Mouse (Mus musculus) testis, adult 2 months (tissue): ENCODE measurements around the gene Igdcc3. TPM values are rescaled to one million over a fixed set of nuclear protein-coding genes. Genes with fewer than 3 reads are reported as not detected.
A peak's percentile ranks its signal among the peaks of the same experiment; 100 is the strongest.

Source experiments
- H3K27ac ChIP-seq: fragments of 200-500 bp; 2 replicates; pipeline ENCODE4 v1.5.1; 2012; ENCODE audit warnings: low read depth, low read length; ENCODE audit not compliant: control insufficient read depth, insufficient read depth
- H3K27me3 ChIP-seq: fragments of 200-500 bp; 2 replicates; pipeline ENCODE4 v1.6.1; 2012; ENCODE audit warnings: mild to moderate bottlenecking, low read length, moderate library complexity; ENCODE audit not compliant: control insufficient read depth, insufficient read depth
- H3K36me3 ChIP-seq: fragments of 200-500 bp; 2 replicates; pipeline ENCODE4 v1.6.1; 2012; ENCODE audit warnings: mild to moderate bottlenecking, low read length; ENCODE audit not compliant: control insufficient read depth, insufficient read depth
- H3K4me1 ChIP-seq: fragments of 200-500 bp; 2 replicates; pipeline ENCODE4 v1.6.1; 2012; ENCODE audit warnings: low read length; ENCODE audit not compliant: control insufficient read depth, insufficient read depth
- H3K4me3 ChIP-seq: fragments of 200-500 bp; 2 replicates; pipeline ENCODE4 v1.5.1; 2012; ENCODE audit warnings: low read depth, mild to moderate bottlenecking, low read length, moderate library complexity, mixed read lengths; ENCODE audit not compliant: control insufficient read depth
- CTCF ChIP-seq: fragments of 200-500 bp; IDR thresholded peaks from 2 replicates; pipeline ENCODE4 v1.5.1; 2012; ENCODE audit warnings: low read depth, mild to moderate bottlenecking, inconsistent platforms, low read length, moderate library complexity; ENCODE audit not compliant: control insufficient read depth, insufficient read depth, insufficient replicate concordance
- POLR2A ChIP-seq: fragments of 200-500 bp; IDR thresholded peaks from 2 replicates; pipeline ENCODE4 v1.6.1; 2012; ENCODE audit warnings: low read depth, mild to moderate bottlenecking, inconsistent platforms, low read length, moderate library complexity; ENCODE audit not compliant: control insufficient read depth
- polyA plus RNA-seq: library from polyadenylated mRNA; depleted of rRNA; stranded (reverse); fragments of >200 nt; gene quantifications from 2 replicates; pipeline ENCODE4 v1.2.3, GENCODE M21; 2012

Gene Igdcc3
- polyA plus RNA-seq, 1 experiment, result 0.27 TPM

- Histone ChIP-seq H3K4me1 (peaks cover 2% of the 10 kb centered on the region), H3K27ac (no peak overlapping the region), H3K27me3 (no peaks in the 10 kb centered on the region), H3K4me3 (no peak overlapping the region), H3K36me3 (no peaks in the 10 kb centered on the region)
- TF ChIP-seq CTCF (no peak), POLR2A (no peak)
Measured at GRCm38 (mm10) chr9:65154692-65155455, 13.9 kb downstream of the Igdcc3 start.

GRCm38 (mm10) chr9:65156604-65157003, 15.6 kb downstream of the Igdcc3 start:
- H3K27me3 ChIP-seq, result no peaks in the 10 kb centered on the region
- TF ChIP-seq CTCF (no peak), POLR2A (no peak)
- peaks cover 2% of the 10 kb centered on the region for H3K4me1 ChIP-seq
- no peak overlapping the region for H3K27ac ChIP-seq
- H3K36me3 ChIP-seq, result no peaks in the 10 kb centered on the region
- H3K4me3 ChIP-seq, result no peak overlapping the region

- Histone ChIP-seq H3K27me3 (0 out of 2 replicates have a peak, but pooled peaks cover 2% of the 10 kb centered on the region), H3K4me3 (no peak overlapping the region), H3K36me3 (no peaks in the 10 kb centered on the region), H3K4me1 (peaks cover 5% of the 10 kb centered on the region), H3K27ac (no peak overlapping the region)
- TF ChIP-seq POLR2A, result no peak
- no peak for TF ChIP-seq CTCF
Measured at GRCm38 (mm10) chr9:65157631-65158030, 16.6 kb downstream of the Igdcc3 start.

- Histone ChIP-seq H3K27ac (no peak overlapping the region), H3K27me3 (0 out of 2 replicates have a peak, but pooled peaks cover 2% of the 10 kb centered on the region), H3K4me3 (no peak overlapping the region), H3K36me3 (no peaks in the 10 kb centered on the region), H3K4me1 (peaks cover 8% of the 10 kb centered on the region)
- no peak for TF ChIP-seq POLR2A
- TF ChIP-seq CTCF, result no peak
Measured at GRCm38 (mm10) chr9:65161188-65161587, 20.2 kb downstream of the Igdcc3 start.

GRCm38 (mm10) chr9:65161881-65162280, 20.9 kb downstream of the Igdcc3 start:
- Histone ChIP-seq H3K27ac (no peak overlapping the region), H3K4me3 (no peak overlapping the region), H3K4me1 (peaks cover 6% of the 10 kb centered on the region), H3K36me3 (no peaks in the 10 kb centered on the region), H3K27me3 (0 out of 2 replicates have a peak, but pooled peaks cover 2% of the 10 kb centered on the region)
- TF ChIP-seq CTCF, result no peak
- no peak for TF ChIP-seq POLR2A

- peak overlapping the region; percentile 55 for H3K4me3 ChIP-seq
- H3K27ac ChIP-seq, result no peak overlapping the region
Measured at GRCm38 (mm10) chr9:65162711-65163639, 22.0 kb downstream of the Igdcc3 start.

GRCm38 (mm10) chr9:65164870-65165269, 23.9 kb downstream of the Igdcc3 start:
- H3K27ac ChIP-seq, result no peak overlapping the region
- H3K36me3 ChIP-seq, result no peaks in the 10 kb centered on the region
- no peak for TF ChIP-seq CTCF
- TF ChIP-seq POLR2A, result no peak
- no peak overlapping the region for H3K4me3 ChIP-seq
- H3K27me3 ChIP-seq, result 0 out of 2 replicates have a peak, but pooled peaks cover 2% of the 10 kb centered on the region
- peaks cover 6% of the 10 kb centered on the region for H3K4me1 ChIP-seq

More at GRCm38 (mm10) chr9:65162711-65163639, 22.0 kb downstream of the Igdcc3 start:
- TF ChIP-seq POLR2A, result no peak
- no peak for TF ChIP-seq CTCF
- Histone ChIP-seq H3K36me3 (no peaks in the 10 kb centered on the region), H3K4me1 (peaks cover 6% of the 10 kb centered on the region), H3K27me3 (0 out of 2 replicates have a peak, but pooled peaks cover 2% of the 10 kb centered on the region)
